Mouse (Mus musculus): ENCODE measurements around the gene Gm17067.

GRCm38 (mm10) chr7:42738536-42739210, 11.9 kb upstream of the Gm17067 start:
- TF ChIP-seq POLR2A (IDR thresholded peaks at IDR 0.05; ENCODE audit: low read depth, low read length) (no peak), CTCF (IDR thresholded peaks at IDR 0.05; ENCODE audit: extremely low read depth, insufficient read depth, insufficient read length, insufficient replicate concordance) (no peak)

All from spleen, adult 2 months (tissue).